Mouse (Mus musculus) brain, embryonic 18.5 days (tissue): ENCODE measurements at regions not wholly inside any gene's neighbourhood (a gene's known extent, or its start where the extent isn't known, plus 50 kb on each side); places are given as distances from the start of the nearest gene placed in this dataset.
"Not testable (repeated sequence)": the region's sequence is repeated elsewhere in the genome, so short reads cannot be mapped to it uniquely, and the experiment has no call there.

Experiments
- DNase-seq: peaks from one replicate; pipeline ENCODE4 v3.0.0-alpha.2; 2012; ENCODE audit warnings: low read depth, low spot score

DNA sequence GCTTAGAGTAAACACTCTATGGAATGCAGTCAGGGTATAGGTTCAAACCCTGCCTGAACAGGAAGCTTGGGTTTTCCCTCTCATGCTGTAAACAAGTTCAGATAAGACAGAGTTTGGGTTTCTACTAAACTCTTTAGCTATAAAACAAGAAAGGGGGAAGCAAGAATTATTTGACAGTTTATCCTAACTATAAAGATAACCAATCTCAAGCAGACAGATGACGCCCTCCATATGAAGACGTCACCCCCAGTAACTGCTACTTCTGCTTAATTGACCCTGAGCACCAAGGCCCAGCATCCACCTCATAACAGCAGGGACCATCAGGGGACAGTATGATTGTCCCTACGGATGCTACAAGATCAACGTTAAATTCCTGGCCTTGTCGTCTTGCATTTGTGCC, 588.4 kb downstream of the Efna5 start:
- no peak for DNase-seq

DNA sequence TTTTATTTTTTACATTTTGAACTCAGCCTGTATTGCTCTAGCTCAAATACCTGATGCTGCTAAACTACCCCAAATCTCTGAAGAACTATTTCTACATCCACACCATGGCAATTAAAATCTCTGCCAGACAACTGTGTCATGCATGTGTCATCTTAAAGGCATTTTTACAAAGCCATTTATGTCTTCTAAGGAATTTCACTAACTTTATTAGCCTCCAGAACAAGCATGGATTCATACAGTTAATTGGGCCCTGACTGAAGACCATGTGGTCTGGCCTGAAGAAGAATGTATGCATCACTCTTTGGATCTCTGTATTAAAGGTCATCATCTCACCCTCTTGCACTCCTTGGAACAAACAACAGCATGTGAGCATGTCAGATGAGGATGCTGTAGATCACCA, 593.5 kb downstream of the Efna5 start:
- no peak for DNase-seq

DNA sequence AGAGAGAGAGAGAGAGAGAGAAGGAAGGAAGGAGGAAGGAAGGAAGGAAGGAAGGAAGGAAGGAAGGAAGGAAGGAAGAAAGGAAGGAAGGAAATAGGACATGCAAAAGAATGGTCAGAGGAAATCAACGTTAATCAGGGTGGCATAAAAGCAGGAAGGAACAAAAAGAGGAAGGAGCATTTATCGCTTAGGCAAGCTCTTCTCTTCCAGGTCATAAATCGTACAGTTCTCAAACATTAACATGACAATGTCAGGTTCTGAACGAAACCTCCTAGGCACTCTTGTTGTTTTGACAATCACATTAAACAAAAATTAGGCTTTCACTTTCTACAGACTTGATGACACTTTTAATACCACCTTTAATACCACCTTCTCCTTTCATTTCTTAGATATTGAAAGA, 594.0 kb downstream of the Efna5 start:
- DNase-seq: no peak

DNA sequence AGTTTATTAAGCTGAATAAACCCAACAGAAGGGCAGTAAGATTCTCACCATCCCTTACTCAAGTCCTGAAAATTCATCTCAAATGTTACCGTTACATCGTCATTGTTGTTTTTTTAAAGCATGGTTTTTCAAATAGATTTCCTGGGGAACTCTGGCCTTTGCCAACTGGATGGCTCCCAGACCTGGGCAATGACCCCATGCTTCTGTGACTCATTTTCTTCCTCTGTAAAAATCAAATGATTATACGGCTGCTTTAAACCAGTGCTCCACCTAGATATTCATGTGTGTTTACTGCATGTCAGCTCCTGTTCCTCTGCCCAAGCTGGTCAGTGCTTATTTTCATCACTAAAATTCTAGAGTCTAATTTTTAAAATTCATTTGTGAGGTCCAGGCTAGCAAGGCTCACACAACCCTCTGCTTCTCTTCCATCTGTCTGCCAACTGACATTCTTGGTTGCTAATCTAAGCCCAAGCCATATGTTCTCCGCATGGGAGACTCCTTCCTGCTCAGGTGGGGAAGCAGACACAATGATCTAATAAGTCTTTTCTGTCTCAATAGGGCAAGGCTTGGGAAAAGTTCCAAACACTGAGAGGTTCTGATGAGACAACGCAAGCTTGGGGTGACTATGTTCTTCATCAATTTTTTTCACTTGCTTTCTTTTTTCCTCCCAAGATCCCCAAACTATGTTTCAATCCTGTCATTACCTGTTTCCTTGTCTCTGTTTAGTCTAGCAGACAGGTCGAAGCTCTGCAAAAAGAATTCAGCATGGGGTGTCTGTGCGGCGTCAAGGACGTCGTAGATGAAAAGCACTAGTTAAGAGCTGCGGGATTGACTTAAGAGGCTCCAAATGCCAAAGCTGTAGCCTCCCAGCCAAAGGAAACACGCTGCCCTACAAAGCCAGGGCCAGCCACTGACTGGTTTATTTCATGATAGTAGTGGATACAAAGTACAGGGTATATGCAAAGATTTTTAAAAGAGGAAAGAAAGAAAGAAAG, 594.7 kb downstream of the Efna5 start:
- no peak for DNase-seq

DNA sequence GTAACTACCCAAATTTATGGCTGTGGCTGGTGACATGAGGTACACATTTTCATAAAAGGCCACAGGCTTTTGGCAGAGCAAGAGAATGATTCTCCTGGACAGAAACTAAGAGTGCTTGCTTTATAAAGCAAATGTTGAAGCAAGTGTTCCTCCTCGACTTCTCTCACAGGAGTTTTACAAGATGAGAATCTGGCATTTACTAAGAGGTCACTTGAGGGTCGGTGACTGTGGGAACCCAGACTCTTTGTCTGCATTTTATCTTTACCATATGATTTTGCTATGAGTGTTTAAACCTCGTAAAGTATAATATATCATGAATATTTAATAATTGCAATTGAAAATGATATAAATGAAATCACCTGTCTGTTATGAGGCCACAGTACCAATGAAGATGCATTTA, 600.9 kb downstream of the Efna5 start:
- DNase-seq: no peak

DNA sequence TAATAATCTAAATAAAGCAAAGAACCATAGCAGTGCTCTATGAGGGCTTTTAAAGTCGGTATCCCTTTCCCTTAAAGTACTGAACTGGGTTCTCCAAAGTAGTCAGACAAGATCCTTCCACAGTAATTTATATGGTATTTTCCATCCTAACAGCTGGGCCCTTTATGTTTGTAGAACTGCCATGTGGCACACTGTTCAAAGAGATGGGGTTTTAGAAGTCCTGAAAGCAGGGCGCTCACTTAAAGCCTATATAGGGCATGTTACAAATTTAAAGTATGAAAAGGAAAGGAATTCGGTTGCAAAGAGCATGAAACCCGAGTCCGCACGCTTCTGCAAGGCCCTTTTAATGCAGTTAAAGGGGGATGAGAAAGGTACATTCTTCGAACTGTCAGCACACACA, 609.7 kb downstream of the Efna5 start:
- no peak for DNase-seq

DNA sequence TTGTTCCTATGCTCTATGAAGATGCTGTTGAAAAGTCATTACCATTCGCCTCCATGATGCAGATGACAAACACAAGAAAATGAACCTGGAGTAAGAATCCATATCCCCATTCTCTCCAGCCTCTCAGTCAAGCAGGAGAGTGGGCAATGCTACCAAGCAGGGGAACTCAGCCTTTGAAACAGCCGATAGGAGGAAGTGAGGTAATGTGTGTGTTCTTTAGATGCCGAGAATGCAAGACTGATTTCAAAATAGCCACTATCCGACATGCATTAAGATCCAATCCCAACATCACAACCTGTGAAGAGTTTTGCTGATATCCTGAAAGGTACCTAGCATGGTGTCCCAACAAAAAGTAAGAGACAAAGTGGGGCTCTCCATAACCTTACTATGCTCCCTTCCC, 611.8 kb downstream of the Efna5 start:
- DNase-seq: no peak

DNA sequence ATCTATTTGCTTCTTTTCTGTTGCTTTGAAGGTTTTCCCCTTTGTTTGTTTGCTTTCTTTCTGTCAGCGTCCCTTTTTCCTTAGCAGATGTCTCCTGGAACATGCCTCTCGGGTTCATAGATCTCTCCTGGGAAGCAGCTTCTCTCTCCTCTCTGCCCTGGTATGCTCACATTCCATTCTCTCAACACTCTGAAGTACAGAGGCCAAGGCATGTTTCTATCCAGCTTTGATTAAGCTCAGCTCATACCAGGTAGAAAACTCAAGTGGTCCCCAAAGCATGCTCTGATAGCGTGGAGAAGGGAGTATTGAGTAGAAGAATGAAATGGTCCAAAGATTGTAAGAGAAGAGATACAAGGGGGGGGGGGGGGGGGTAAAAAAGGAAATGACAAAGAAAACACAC, 627.7 kb downstream of the Efna5 start:
- DNase-seq: no peak

DNA sequence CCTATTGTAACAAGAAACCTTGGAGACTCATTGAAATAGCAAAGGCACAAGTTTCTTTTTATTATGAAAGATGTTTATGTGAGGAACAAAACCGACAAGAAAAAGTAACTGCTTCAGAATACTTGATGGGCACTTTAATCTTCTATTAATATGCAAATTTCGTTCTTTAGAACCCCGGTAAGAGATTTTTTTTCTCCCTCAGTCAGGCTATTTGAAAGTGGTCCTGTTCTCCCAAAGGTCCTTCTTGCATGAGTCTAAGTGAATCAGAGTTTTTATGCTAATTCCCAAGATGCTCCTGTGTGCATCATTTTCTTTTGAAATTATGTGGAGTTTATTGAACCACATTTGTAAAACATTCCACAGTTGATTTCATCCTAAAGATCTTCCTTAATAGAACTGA, 633.1 kb downstream of the Efna5 start:
- no peak for DNase-seq

DNA sequence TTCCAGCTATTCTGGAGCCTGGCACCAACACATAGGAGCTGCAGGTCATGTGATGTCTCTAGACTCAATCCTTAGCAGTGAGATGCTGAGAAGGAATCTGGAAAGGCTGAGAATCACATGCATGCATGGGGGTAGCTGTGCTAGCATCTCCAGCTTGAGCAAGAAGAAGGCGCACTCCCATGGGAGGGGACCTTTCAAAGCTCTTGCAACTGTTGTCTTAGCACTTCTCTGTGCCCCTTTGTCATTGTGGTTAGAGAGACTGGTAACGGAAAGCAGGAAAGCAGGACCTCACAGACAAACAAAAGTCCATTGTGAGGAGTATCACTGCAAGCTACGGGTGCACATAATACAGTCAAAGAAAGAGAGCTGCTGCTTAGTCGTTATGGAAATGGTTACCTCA, 634.5 kb downstream of the Efna5 start:
- no peak for DNase-seq

DNA sequence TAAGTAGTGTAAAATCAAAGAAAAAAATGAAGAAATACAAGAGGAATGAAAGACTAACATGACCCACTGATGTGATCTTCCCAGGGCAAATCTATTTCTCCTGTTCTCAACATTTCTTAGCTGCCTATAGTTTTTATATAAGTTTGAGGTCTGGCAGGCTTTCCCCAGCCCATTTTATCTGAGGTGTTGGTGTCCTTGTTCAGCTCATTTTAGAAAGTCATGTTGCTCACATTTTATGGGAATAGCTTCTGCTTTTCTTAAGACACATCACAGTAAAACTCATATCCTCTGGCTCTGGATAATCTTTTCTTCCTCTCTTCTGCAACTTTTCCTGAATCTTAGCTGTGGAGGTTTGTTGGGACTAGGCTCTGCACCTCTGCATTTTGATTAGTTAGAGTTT, 650.2 kb downstream of the Efna5 start:
- no peak for DNase-seq

DNA sequence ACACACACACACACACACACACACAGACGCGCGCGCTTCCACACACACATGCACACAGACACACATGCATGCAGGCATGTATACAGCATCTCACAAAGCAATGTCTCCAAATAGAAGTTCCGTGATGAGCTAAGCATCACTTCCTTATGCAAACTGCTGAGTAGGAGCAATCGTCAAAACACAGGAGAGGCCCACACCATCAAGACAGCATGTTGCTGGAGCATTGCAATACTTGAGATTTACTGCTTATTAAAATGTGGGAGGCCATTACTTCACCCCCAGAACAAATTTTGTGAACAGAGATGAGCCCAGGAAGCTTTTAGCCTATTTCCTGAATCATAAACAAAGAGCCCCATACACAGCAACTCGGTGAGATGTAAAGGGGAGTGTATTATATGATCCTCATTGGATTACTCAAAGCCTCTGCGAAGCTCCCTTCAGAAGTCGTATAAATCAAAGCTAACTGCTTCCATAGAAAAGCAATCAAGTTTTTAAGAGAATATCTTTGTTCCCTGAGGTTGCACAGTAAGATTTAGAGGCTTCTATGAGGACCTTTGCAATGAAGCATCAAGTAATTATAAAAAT, 670.6 kb downstream of the Efna5 start:
- no peak for DNase-seq

DNA sequence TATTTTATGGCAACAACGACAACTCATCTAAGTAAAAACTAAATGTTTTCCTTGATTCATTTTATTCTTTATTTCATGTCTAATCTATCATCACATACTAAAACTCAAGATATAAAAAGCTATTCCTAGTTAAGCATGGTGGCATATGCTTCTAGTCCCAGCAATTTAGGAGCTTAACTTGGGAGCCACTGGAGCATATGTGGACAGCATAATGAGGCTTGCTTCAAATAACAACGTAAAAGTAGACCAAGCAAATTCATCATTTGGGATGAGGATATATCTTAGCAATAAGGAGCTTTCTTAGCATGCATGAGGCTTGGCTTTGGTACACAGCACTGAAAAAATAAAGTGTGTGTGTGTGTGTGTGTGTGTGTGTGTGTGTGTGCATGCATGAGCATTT, 678.5 kb downstream of the Efna5 start:
- DNase-seq: peak; percentile 10

DNA sequence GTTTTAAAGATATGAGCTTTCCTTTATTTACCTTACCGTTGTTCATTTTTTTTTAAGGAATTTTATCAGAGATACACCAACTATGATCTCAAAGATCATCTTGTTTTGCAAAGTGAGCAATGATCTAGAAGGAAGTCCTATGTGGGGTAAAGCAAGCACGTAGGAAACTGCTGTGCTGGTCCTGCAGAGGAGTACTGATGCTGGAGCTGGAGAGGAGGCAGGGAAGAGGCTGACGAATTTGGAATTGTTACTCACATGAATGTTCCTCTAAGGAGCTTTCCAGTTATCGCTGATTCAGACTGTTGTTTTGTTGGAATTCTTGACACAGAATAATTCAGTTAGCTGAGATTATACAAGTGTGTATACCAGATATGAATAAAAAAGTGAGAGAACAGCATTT, 680.6 kb downstream of the Efna5 start:
- no peak for DNase-seq

DNA sequence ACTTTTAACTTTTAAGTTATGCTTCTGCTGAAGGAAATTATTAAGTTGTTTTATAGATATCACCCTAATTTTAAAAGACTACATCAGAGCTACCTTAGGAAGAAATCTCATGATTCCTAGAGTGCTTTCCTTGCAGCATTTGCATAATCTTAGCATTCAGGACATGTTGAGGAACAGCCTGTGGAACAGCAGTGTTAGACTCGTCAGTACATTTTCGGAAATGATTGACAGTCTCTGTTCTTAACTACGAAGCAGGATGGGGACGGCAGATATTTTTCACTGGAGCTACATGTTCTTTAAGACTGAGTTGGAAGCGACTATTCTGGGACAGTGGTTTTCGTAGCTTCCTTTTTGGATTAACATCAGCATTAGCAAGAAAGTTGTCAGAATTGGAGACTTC, 681.6 kb downstream of the Efna5 start:
- peak; percentile 22 for DNase-seq

DNA sequence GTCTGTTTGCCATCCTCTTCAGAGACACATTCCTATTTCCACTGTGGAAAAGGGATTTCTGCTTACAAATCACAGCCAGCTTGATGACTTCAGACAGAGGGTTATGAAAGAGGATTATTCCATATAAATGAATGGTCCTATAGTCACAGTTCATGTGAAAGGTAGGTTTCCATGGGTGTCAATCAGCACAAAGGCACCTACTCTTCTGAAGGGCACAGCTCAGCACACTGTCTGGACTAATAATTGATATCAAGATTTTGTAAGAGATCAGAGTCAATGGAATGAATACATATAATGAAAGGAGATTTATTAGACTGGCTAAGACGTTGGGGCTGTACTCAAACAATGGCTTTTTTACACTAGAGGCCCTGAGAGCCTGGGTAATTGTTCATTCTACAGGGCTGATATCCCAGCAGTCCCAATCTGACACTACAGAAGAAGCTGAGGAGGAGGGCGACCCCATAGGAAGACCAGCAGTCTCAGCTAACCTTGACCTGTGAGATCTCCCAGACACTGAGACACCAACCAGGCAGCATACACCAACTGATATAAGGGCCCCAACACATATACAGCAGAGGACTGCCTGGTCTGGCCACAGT, 702.4 kb downstream of the Efna5 start:
- DNase-seq: no peak

DNA sequence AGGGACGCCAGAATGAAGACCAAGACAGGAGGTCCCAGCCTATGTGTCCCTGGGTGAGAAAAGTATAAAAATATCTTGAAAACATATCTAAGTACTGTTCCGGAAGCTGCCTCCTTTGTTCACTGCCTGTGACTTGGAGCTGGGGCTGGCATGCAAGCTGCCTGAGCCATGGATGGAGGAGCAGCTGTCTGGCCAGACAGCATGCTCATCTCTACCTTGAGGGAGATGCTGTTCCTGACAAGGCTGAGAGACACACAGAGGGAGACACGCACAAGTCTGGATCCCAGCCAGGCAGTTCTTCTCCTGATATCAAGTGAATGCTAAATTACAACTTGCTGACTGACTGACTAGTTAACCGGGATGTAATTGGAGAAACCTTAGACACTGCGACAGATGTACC, 704.8 kb downstream of the Efna5 start:
- DNase-seq: no peak

DNA sequence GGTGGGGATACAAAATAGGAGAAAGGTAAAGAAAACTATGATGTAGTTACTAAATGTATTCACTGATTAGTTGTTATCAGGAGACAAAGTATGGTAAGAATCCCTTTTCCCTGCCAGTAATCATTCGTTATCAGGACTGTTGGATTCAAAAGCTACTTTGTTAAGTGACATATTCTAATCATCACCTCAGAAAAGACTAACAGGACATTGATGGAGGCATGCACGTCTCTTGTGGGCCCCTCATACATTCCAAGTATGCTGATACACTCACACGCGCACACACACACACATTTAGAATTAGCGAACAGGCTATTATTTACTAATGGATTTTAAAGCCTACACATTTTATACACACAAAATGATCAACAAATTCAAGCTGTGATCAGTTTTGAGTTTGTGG, 708.8 kb downstream of the Efna5 start:
- DNase-seq: no peak

DNA sequence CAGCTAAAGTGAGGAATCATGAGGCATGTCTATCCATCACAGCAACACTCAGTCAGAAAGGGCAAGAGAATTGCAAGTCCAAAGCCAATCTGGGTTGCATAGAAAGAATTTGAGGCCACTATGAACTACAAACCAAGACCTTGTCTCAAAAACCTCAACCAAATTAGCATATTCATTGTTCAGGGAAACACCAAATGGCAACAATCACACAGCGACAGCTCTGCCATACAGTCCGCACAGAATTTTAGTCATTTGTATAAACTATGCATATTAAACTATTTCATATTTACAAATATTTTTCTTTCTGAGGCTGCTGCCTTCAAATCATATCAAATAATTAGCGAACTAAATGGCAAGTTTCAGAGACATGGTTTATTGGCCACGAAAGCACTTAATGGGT, 709.6 kb downstream of the Efna5 start:
- DNase-seq: no peak

DNA sequence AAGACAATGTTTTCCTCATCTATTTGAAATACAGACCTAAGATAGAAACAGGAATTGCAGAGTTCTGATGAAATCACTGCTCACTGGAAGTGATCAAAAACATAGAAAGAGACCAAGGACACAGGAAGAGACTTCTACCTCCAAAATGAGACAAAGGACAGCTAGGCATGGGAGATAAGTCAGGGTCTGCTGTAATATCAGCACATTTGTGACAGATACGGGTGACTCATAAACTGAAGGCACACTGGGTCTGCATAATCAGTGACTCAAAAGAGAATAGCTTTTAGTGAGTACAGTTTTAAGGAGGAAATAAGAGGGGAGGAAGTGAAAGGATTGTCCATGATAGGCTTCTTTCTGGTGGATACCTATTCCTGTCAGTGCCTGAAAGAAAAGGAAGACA, 719.7 kb downstream of the Efna5 start:
- no peak for DNase-seq

DNA sequence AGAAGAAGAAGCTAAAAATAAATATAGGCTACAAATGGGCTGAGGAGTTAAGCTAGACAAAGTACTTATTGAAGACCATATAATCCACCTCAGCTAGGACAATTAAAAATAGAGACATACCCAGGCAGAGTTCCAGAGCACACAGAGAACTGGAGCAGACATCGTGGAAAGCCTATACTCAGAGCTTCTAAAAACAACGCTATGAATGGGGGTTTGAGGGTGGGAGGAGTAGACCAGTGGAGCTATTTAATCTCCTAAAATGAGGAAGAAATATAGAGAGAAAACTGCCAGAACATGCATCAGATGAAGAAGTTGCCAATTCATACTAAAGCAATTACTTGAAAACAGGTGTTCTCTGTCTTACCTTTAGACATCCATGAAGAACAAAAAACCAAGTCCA, 720.8 kb downstream of the Efna5 start:
- no peak for DNase-seq

DNA sequence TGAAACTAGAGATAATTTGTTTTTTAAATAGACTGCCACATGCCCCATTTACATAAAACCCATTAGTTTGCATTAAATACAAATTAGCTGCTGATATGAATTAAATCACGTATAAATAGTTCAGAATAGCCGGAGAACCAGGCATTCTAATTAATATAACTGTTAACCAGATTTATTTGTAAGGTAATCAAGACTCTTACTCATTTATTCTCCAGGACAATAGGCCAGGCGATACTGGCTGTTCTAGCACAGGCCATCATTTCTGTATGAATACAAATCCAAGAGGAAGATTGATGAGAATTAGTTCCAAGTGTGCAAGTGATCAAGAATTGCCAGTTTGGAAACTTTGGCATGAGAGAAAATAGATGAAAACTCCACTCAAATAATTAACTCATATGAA, 746.1 kb downstream of the Efna5 start:
- no peak for DNase-seq

DNA sequence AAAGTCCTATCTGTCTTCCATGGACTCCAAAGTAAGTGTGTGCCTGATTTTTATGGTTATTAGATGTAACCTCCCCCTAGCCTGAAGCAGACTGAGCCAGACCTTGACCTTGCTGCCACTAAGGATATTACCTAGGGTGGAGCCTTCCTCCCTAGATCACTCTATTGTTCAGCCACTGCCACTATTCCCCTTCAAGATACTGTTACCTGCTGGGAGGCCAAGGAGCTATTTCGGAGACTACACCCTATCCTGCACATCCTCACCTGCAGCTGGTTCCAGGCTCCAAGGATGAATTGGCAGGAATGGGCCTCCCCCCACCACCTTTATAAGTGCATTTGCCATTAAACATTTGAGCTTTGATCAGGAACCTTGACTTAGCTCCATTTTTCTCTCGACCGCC, 769.4 kb downstream of the Efna5 start:
- not testable (repeated sequence) for DNase-seq
